Mouse (Mus musculus): Measurements from ENCODE around the gene Cwc25.

Gene Cwc25

DNA sequence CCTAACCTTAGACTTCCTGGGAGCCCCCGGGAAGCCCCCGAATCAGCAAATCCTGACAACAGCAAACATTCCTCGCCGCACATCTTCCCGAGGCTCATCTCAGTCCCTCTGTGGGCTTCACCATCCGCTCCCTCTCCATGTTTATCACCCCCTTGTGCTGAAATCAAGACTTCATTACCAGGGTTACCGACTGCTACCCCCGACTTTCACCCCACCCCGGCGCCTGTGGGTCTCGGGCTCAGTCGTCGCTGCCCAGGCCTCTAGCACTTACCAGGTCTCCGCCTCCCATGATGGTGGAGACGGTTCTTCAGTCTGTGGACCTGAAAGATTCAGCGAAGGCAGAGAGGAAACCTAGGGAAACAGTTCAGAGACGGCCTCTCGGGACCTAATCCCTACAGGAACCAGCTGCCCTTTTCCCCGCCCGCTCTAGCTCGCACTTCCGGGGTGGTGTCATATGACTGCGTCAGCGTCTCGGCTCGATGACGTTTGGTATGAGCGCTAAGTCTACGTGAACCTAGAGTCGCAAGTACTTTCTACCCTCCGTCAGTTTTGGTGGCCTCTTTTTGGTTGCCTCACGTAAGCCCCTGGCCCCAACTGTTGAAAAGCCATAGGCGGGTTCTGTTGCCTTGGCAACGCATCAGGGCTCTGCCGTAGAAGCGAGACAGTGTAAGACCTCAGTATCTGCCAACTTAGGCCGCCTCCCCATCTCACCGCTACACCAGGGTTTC is at the start of gene Cwc25:
TSS of gene Cwc25 (minus strand) at position 403 of the 728 bp plus-strand sequence.
- DNase-seq (ENCODE audit: low read depth, low spot score), result peak; percentile 97

DNA sequence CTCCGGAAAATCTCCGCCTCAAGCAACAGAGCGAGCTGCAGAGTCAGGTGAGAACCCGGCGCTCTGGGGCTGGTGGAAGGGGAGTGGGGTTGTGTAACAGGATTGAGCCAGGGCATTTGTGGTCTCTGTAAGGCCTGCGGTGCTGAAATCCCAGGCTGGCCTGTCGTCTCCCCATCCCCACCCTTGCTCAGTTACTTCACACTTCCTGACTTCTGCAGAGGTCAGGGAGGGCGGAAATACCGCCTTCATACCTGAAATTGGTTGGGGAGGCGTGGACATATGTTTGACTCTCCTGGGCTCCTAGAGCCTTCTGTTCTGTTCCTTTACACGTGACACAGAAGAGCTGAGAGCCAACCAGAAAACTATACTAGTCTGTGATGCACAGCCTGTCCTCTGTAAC is 49.4 kb upstream of the Cwc25 start:
- no peak for DNase-seq (ENCODE audit: low read depth, low spot score)

GRCm38 (mm10) chr11:97813746-97814515 is 47.6 kb upstream of the Cwc25 start:
- DNase-seq (ENCODE audit: low read depth, low spot score), result no peak

DNA sequence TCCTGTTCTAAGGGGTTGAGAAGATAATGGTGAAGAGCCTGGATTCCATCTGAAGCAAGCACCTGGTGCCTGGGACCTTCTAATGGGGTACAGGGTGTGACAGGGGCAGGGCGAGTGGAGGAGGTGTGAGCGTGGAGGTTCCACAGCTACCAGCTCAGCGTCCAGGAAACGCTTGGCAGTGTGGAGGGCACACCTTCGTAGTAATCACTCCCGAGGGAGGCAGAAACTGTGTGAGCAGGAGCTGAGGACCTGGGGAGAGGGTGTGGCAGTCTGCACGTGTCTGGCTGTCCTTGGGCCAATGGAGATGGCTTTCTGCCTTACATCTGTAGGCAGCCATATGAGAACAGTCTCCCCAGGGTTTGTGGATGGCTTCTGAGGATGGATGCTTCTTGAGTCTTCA is 46.7 kb upstream of the Cwc25 start:
- no peak for DNase-seq (ENCODE audit: low read depth, low spot score)

- no peak for DNase-seq (ENCODE audit: low read depth, low spot score)
Observed at GRCm38 (mm10) chr11:97812491-97812921, 46.1 kb upstream of the Cwc25 start.

- DNase-seq (ENCODE audit: low read depth, low spot score), result no peak
Observed at GRCm38 (mm10) chr11:97811569-97812362, 45.4 kb upstream of the Cwc25 start.

GRCm38 (mm10) chr11:97810970-97811369 is 44.6 kb upstream of the Cwc25 start:
- DNase-seq (ENCODE audit: low read depth, low spot score), result no peak

DNA sequence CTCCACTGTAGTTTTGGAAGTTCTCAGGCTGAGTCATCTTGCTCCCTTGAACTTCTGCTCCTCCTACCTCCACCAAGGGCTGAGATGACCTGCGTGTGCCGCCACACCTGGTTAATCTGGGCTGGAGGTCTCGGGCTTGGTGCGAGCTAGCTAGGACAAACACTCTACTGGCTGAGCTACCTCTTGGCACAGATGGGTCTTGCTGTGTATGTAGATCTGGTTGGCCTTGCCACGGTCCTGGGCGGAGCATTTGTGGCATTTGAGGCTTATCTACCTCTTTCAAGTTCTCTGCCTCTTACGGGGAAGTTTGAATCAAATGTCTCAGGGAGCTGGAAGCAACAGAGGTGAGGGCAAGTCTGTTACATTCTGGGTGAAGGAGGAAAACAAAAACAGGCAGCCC is 44.0 kb upstream of the Cwc25 start:
- DNase-seq (ENCODE audit: low read depth, low spot score), result peak; percentile 74

- DNase-seq (ENCODE audit: low read depth, low spot score), result no peak
Observed at GRCm38 (mm10) chr11:97809235-97810121, 43.1 kb upstream of the Cwc25 start.

DNA sequence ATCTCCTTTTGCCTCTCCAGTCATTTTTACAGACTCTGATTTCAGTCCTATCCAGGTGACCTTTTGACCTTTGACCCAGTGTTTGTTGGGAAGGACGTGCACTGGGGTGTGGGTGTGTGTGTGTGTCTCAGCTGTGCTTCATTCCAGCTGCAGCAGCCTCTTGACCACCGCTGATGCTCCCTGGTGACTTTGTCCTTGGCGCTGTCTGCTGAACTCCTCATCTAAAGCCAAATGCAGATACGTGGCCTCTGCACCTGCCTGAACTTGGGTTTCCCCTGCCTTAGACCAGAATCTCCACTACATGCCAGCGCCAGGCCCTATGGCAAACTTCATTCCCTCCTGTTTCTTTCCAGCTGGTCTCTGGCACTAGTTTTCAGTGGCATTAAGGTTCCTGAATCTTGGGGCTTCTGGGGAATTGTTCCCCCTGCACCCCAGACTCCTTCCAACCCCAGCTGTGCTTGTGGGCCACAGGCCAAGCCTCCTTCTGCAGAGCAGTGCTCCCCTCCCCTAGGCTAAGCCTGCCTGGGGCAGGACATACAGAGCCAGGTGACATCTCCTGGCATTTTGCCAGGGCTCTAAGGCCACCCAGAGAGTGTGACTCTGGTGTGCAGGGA is 42.4 kb upstream of the Cwc25 start:
- no peak for DNase-seq (ENCODE audit: low read depth, low spot score)

DNA sequence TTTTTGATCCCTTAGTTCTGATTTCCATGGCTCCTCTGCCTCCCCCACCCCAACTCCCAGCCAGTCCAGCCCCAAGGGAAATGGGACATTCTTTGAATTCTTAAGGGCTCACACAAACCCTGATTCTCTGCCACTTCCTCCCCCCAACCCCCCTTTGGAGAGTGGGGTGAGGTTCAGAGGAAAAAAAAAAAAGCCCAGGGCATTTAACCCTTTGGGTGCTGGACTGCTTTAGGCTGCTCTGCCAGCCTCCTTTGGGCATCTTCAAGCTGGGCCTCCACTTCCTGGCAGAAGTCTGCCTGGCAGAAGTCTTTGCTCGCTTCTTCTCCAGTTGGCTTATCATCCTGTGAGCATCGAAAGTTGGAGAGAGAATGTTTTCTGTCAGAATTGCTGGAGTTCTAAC is 41.7 kb upstream of the Cwc25 start:
- DNase-seq (ENCODE audit: low read depth, low spot score), result peak; percentile 61

DNA sequence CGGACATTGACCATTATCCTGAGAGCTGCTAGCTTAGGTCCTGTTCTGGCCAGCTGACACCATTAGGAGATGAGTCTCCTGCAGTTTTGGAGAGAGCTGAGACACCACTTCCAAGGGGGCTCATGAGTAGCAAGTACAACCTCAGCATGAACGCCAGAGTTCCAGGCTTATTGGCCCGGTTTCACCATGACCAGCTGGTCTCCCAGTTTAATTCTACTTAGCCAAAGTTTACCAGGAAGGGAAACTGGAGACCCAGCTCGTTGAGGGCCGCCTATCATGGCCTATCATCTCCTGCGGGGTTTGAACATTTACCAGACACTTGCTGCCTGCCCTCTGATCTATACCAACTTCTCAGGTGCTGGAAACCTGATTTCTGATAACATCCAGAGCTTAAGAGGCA is 41.3 kb upstream of the Cwc25 start:
- DNase-seq (ENCODE audit: low read depth, low spot score), result no peak

DNA sequence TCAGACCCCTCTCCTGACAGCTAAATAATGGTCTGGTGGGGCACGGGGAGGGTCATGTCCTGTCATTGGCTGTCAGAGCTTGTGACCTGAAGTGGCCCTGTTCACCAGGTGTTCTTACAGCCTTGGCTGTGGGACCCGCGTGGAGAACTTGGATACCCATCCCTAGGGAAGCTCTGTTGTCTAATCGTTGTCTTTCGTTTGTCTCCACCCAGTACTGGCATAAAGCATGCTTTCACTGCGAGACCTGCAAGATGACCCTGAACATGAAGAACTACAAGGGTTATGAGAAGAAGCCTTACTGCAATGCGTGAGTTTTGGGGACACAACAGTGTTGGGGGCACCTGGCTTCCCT is 40.2 kb upstream of the Cwc25 start:
- DNase-seq (ENCODE audit: low read depth, low spot score), result no peak

DNA sequence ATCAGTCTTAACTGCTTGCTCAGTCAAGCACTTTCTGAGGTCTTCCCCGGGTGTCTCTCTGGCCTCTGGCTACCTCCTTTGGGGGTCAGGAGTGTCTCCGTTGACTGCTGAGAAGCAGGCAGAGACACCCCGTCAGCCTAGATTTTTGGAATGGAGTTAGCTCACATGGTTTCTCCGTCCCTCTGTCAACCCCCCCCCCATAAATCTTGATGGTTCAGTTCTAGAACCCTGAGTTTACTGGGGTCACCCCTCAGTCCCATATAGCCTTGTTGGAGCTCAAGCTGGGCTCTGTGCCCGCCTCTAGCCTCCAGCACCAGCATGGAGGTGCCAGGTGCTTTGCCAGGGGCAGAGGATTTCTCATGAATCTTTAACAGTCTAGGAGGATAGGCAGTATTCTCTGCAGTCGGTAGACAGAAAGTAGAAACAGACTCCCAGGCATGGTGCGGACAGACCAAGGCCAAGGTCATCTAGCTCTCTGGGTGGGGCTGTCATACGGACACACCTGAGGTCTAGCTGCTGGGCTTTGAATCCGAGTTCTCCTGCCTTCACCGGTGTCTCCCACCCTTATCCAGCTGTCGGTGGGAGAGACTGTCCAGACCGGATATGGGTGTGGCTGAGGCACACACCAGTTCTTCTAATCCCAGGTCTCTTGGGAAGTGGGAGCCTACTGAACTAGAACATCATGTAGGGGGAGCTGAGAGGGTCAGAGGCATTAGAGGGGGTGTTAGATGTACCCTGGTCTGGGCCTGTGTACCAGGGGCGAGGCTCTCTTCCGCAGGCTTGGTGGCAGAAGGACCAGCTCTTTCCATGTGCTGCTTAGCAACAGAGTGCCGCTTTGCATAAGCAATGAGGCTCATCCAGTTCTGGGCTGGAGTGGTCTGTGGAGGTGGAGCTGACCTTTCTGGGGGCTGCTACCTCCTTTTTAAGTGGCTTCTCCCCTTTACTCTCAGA is 39.6 kb upstream of the Cwc25 start:
- DNase-seq (ENCODE audit: low read depth, low spot score), result no peak

GRCm38 (mm10) chr11:97804841-97805661 is 38.7 kb upstream of the Cwc25 start:
- no peak for DNase-seq (ENCODE audit: low read depth, low spot score)

GRCm38 (mm10) chr11:97803847-97804246 is 37.5 kb upstream of the Cwc25 start:
- no peak for DNase-seq (ENCODE audit: low read depth, low spot score)

- DNase-seq (ENCODE audit: low read depth, low spot score), result no peak
Observed at GRCm38 (mm10) chr11:97802495-97802894, 36.1 kb upstream of the Cwc25 start.

- DNase-seq (ENCODE audit: low read depth, low spot score), result no peak
Observed at GRCm38 (mm10) chr11:97802194-97802470, 35.8 kb upstream of the Cwc25 start.
